Mouse (Mus musculus) hindbrain, embryonic 10.5 days (tissue): ENCODE results near the gene Gm867. TPM values are rescaled to one million over a fixed set of nuclear protein-coding genes. Genes with fewer than 3 reads are reported as not detected.

Experiments used
- DNase-seq: peaks from one replicate; pipeline ENCODE4 v3.0.0-alpha.2; 2017; ENCODE audit warnings: low spot score
- H3K27ac ChIP-seq: fragments of 300-500 bp; sonication (generic); 2 replicates; pipeline ENCODE4 v1.5.1; 2016; ENCODE audit warnings: mild to moderate bottlenecking, moderate library complexity
- H3K27me3 ChIP-seq: fragments of 300-500 bp; sonication (generic); 2 replicates; pipeline ENCODE4 v1.6.1; 2016; ENCODE audit warnings: mild to moderate bottlenecking; ENCODE audit not compliant: poor library complexity, insufficient read depth, severe bottlenecking
- H3K36me3 ChIP-seq: fragments of 300-500 bp; sonication (generic); 2 replicates; pipeline ENCODE4 v1.6.1; 2016; ENCODE audit warnings: mild to moderate bottlenecking, moderate library complexity
- H3K4me1 ChIP-seq: fragments of 300-500 bp; sonication (generic); replicated peaks from 2 replicates; pipeline ENCODE4 v1.6.1; 2016; ENCODE audit warnings: mild to moderate bottlenecking
- H3K4me3 ChIP-seq: fragments of 300-500 bp; sonication (generic); 2 replicates; pipeline ENCODE4 v1.5.1; 2016; ENCODE audit warnings: mild to moderate bottlenecking, moderate library complexity
- H3K9me3 ChIP-seq: fragments of 300-500 bp; sonication (generic); 2 replicates; pipeline ENCODE4 v1.6.1; 2016; ENCODE audit warnings: mild to moderate bottlenecking, moderate library complexity
- WGBS: fragments of 180-500 bp; shearing (Covaris S2); methylation state at CpG from one replicate; pipeline ENCODE4 v1.1.7; 2016; 5-methylcytosine and 5-hydroxymethylcytosine counted together
- polyA plus RNA-seq: library from polyadenylated mRNA; unstranded; fragments of >200 nt; fragmentation: Nextera tagmentation; extraction: Ambion mirVana; gene quantifications from 2 replicates; pipeline ENCODE4 v1.2.1, GENCODE M21; 2016

The Gm867 gene
- polyA plus RNA-seq, result 0.85 and 1.6 TPM in 2 replicates

DNA sequence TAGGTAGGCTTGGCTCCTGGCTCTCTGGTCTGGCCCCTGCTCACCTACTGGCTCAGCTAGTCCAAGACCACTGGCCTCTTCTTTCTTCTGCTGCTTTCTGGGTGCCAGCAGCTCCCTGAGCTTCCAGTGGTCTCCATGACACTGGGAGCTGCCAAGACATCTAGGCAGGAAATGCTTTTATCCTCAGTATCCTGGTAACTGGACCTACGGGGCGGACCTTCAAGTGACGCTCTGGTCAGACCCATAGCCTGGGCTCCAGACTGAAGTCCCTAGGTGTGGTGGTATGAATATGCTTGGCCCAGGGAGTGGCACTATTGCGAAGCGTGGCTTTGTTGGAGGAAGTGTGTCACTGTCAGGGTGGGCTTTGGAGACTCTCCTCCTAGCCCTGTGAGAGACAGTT, at the start of gene Gm867:
Gm867 (minus strand) TSS at position 153 of the 400 bp plus-strand sequence.
- WGBS, result 78% methylated on average over 5 of the region's 5 CpGs
- no peak within 1 kb of the TSS for H3K4me3 ChIP-seq
- peaks cover 51% of the 10 kb centered on the region for H3K27me3 ChIP-seq
- peak within 1 kb of the TSS; percentile 37 for H3K27ac ChIP-seq
- no peaks in the 10 kb centered on the region for H3K36me3 ChIP-seq
- H3K9me3 ChIP-seq, result no peaks in the 10 kb centered on the region
- DNase-seq, result no peak
- peaks cover 60% of the 10 kb centered on the region for H3K4me1 ChIP-seq

DNA sequence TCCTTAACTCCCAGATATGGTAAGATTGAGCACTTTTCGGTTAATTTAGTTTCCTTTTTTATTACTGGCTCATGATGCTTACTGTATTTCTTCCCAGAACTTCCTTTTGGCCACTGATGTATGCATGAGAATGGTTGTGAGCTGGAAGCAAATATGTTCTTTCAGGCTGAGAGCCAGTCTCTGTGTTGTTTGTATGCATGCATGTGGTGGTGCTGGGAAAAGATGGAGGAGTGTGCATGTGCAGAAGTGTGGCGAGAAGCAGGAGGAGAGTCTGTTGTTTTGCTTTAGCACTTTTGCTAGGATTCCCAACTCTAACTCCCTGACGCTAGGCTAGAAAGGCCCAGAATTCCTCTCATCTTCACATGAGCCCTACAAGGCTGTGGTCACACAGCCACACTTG, 39.0 kb upstream of the Gm867 start:
- no peak for DNase-seq
- 89% methylated on average over 3 of the region's 3 CpGs for WGBS
- H3K4me3 ChIP-seq, result no peak overlapping the region

DNA sequence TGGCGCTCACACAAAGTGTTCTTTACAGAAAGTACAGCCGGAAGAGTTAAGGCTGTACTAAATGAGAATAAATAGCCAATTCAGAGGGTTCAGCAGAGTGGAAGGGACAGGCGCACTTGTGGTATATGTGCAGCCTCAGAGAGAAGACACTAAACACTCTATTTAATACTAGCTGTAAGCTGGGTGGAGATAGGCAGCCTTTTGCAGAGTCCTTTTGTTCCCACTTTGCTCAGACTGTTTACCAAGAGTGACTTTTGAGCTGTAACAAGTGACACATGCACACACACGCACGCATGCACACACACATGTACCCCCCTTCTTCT, 38.3 kb upstream of the Gm867 start:
- 89% methylated on average over 5 of the region's 5 CpGs for WGBS
- Histone ChIP-seq H3K36me3 (no peaks in the 10 kb centered on the region), H3K4me1 (peaks cover 7% of the 10 kb centered on the region; the same call in 1 of the 2 replicates), H3K4me3 (no peak overlapping the region), H3K9me3 (no peaks in the 10 kb centered on the region), H3K27me3 (no peaks in the 10 kb centered on the region), H3K27ac (no peak overlapping the region)
- DNase-seq, result no peak

More for the DNA sequence above, 39.0 kb upstream of the Gm867 start:
- Histone ChIP-seq H3K9me3 (no peaks in the 10 kb centered on the region), H3K4me1 (peaks cover 7% of the 10 kb centered on the region; the same call in 1 of the 2 replicates), H3K27ac (no peak overlapping the region), H3K27me3 (no peaks in the 10 kb centered on the region), H3K36me3 (no peaks in the 10 kb centered on the region)

DNA sequence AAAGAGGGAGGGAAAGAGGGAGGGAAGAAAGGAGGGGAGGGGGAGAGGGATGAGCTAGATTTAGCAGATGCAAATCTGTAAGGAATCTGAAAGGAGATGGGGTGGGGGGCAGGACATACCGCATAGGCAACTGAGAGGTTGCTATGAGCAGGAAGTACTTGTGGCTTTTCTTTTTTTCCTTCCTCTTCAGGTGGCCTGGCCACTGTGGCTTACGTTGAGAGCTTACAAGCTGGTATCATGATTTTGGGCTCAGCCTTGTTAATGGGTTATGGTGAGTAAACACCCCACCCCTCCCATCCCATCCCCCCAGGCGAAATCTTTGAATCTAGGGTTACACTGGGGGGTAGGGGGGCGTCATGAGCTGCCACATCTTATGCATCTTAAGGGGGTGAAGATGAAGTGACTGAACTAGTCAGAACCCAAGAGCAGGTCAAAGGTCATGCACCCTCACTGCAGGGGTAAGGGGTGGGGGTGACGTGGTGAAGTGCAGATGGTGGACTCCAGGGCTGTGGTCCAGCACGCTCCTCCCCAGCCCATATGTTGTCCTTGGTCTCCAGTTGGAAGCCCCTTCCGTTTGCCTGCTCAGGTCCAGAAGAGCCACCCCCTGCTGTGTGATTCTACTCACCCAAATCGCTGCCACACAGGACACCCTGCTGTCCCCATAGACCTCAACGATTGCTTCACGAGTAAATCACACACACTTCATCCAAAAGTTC, 37.8 kb upstream of the Gm867 start:
- no peak for DNase-seq
- H3K27ac ChIP-seq, result no peak overlapping the region
- peaks cover 7% of the 10 kb centered on the region; the same call in 1 of the 2 replicates for H3K4me1 ChIP-seq
- WGBS, result 45% methylated on average over 10 of the region's 10 CpGs
- no peaks in the 10 kb centered on the region for H3K36me3 ChIP-seq
- H3K27me3 ChIP-seq, result no peaks in the 10 kb centered on the region
- no peaks in the 10 kb centered on the region for H3K9me3 ChIP-seq
- no peak overlapping the region for H3K4me3 ChIP-seq

DNA sequence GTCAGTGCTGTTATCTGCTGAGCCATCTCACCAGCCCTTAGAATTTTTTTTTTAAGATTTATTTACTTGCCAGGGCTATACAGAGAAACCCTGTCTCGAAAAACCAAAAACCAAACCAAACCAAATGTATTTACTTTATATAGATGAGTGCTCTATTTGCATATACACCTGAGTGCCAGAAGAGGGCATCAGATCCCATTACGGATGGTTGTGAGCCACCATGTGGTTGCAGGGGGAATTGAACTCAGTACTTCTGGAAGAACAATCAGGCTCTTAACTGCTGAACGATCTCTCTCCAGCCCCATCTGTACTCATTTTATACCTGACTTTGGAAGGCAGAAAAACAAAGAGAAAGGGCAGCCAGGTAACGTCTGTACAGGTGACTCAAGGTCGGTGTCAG, 34.7 kb upstream of the Gm867 start:
- Histone ChIP-seq H3K4me1 (peaks cover 7% of the 10 kb centered on the region; the same call in 1 of the 2 replicates), H3K9me3 (no peaks in the 10 kb centered on the region), H3K27ac (no peak overlapping the region), H3K4me3 (no peak overlapping the region), H3K36me3 (no peaks in the 10 kb centered on the region), H3K27me3 (no peaks in the 10 kb centered on the region)
- DNase-seq, result no peak
- WGBS, result 75% methylated on average over 5 of the region's 5 CpGs

DNA sequence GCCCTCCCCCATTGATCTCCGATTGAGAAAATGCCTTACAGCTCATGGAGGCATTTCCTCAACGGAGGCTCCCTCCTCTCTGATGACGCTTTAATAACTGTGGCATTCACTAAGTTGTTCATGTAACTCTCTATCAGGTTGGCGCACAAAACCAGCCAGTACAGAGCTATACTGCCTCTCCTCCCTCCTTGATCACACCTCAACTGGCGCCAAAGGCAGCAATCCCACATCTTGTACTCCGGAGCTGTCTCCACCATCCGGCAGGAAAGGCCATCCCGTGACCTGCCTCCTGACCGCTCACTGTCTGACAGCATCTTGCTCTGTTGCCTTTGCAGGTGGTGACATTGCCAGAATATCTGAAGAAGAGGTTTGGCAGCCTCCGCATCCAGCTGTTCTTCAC, 33.4 kb upstream of the Gm867 start:
- WGBS, result 88% methylated on average over 10 of the region's 10 CpGs

DNA sequence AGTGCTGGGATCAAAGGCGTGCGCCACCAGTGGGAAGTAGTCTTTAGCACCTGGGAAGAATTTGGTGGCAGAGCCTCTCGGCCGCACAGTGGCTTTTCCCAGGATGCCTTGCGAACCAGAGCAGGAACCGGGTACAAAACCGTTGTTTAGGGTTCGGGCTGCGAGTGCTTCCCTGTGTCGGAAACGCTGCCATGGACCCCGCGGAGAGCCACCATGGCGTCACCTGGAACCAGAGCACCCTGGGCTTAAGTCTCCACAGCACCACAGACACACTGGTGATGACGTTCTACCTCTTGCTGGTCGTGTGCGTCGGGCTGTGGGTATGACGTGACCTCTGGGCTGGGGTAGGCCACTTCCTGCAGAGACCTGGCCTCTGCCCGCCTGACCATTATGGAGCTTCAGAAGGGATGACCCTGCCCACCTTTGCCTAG, 13.9 kb upstream of the Gm867 start, which contains the start of gene Gm5134:
Gm5134 (plus strand) TSS at position 134 of the 431 bp plus-strand sequence.
- Histone ChIP-seq H3K9me3 (no peaks in the 10 kb centered on the region), H3K4me1 (peaks cover 31% of the 10 kb centered on the region), H3K4me3 (peak within 1 kb of the TSS; percentile 38), H3K27ac (0 out of 2 replicates have a peak within 1 kb of the TSS, but pooled peaks have one; percentile 53), H3K27me3 (peaks cover 17% of the 10 kb centered on the region), H3K36me3 (no peaks in the 10 kb centered on the region)
- WGBS, result 27% methylated on average over 20 of the region's 20 CpGs
- no peak for DNase-seq

More for the DNA sequence above, 33.4 kb upstream of the Gm867 start:
- DNase-seq, result no peak
- no peak overlapping the region for H3K4me3 ChIP-seq
- no peaks in the 10 kb centered on the region for H3K9me3 ChIP-seq
- no peaks in the 10 kb centered on the region for H3K27me3 ChIP-seq
- no peaks in the 10 kb centered on the region for H3K36me3 ChIP-seq
- H3K4me1 ChIP-seq, result peaks cover 7% of the 10 kb centered on the region; the same call in 1 of the 2 replicates
- no peak overlapping the region for H3K27ac ChIP-seq

DNA sequence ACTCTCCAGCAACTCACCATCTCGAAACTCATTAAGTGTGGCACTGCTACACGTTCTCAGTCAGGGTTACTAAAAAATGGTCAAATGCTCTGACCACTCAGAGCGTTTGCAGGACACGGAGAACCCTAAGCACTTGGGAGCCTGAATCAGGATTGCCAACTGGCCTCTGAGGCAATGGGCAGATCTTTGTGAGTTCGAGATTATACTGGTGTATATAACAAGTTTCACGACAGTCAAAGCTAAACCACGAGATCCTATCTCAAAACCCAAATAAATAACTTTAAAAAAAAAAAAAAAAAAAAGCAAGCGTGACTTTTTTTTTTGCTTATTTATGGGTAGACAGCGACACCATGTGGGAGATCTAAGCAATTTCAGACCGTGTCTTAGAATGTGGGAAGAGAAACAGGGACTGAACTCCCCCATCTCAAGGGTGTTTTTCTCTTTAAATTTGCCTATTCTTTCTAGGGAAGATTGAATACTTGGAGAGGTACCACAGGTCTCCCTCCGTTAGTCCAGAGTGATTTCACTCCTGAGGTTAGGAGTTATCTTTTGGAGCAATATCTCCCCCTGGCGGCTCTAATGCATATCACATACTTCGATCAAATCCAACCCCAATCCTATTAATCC, 11.1 kb upstream of the Gm867 start:
- WGBS, result 5% methylated on average over 13 of the region's 13 CpGs
- Histone ChIP-seq H3K27me3 (peaks cover 36% of the 10 kb centered on the region), H3K9me3 (no peaks in the 10 kb centered on the region), H3K4me3 (peak overlapping the region; percentile 56), H3K27ac (peak overlapping the region; percentile 75; the same call in 1 of the 2 replicates), H3K4me1 (peaks cover 26% of the 10 kb centered on the region), H3K36me3 (no peaks in the 10 kb centered on the region)
- no peak for DNase-seq

DNA sequence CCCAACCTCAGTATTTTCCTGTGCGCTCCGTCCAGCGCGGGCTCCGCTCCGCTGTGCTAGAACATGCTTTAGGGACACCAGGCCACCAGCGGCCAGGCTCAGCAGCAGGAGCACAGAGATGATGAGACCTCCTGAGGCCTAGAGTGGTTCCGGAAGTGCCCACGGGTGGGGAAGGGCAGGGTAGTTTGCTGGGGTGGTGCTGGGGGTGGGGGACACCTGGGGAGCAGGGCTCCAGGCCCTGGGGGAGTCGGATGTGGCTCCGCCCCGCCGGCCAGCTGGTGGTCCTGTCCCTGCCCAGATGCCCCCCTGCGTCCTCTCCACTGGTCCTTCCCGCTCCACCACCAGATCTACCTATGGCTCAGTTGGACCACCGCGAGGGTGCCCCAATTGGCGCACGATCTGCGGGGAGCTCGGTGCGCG, 10.3 kb upstream of the Gm867 start:
- no peaks in the 10 kb centered on the region for H3K9me3 ChIP-seq
- DNase-seq, result peak; percentile 48
- 2% methylated on average over 23 of the region's 23 CpGs for WGBS
- H3K4me1 ChIP-seq, result peaks cover 26% of the 10 kb centered on the region
- H3K4me3 ChIP-seq, result peak overlapping the region; percentile 56
- no peaks in the 10 kb centered on the region for H3K36me3 ChIP-seq
- peaks cover 36% of the 10 kb centered on the region for H3K27me3 ChIP-seq
- H3K27ac ChIP-seq, result peak overlapping the region; percentile 75

DNA sequence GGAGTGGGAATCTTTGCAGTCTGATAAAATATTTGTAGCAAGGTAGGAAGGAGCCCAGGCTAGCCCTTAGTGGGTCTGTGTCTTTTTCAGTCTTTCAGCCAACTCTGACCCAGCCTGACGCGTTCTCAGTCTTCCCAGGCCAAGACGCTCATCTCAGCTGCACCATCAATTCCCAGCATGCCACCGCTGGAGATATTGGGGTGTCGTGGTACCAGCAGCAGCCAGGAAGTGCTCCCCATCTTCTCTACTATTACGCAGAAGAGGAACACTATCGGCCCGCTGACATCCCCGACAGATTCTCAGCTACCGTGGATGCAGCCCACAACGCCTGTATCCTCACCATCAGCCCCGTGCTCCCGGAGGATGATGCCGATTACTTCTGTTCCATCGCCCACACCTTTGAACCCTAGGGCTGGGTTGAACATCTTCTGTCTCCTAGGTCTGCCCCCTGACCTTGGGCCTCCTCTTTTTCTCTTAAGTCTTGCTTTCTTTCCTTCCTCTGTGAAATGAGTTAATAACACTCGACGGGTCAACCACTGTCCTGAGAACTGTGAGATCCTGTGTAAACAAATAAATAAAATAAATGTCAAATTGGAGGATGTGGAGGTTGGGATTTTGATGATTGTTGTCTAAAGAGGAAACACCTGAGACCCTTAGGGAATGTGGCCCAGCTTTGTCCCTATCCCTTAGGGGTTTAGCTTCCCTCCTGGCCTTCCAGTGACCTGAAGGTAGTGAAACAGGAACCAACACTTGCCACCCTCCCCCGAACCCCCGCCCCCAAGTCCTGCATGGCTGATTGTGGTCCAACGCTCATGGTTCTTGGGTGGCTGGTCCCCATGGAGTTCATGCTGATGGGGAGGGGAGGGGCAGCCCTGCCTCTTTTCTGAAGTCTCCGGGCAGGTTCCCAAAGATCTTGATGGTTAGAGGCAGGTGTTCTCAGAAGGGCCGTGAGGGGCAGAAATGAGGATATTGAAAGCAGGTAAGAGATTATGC, 8.9 kb upstream of the Gm867 start:
- no peak for DNase-seq
- WGBS, result 82% methylated on average over 22 of the region's 22 CpGs
- Histone ChIP-seq H3K27me3 (peaks cover 34% of the 10 kb centered on the region), H3K4me3 (no peak overlapping the region), H3K36me3 (no peaks in the 10 kb centered on the region), H3K27ac (no peak overlapping the region), H3K9me3 (no peaks in the 10 kb centered on the region), H3K4me1 (peaks cover 24% of the 10 kb centered on the region)

DNA sequence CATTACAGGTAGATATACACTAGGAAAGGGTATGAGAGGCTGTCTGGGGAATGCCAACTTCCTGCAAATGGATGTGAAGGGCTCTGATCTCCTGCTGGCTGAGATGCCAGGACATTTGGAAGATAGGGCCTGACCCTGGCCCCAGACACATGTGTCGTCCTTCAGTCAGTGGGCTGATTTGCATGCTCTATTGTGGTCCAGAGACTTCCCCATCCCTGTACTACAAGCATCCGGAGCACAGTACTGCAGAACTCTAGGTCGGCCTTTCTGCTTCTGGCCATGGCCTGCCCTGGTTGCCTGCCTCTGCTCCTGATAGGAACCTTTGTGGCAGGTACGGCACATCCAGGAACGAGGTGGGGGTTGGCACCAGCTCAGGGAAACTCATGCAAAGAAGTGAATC, 7.6 kb upstream of the Gm867 start:
- 78% methylated on average over 5 of the region's 5 CpGs for WGBS
- H3K4me1 ChIP-seq, result peaks cover 30% of the 10 kb centered on the region
- H3K36me3 ChIP-seq, result no peaks in the 10 kb centered on the region

DNA sequence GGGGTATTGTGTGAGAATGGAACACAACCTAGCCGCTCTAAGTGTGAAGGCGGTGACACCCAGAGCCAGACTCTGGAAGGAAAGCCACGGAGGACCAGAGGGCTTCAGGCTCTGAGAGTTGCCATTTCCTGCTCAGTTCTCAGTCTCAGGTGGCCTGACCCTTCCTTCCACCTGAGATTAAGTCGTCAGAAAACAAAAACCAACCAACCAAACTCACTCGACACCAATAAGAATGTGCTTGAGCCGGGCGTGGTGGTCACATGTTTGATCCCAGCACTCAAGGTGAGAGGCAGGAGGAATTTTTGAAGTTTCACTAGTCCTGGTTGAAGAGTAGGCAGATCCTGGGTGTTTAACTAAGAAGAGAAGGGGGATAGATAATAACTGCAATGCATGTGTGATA, 5.4 kb upstream of the Gm867 start:
- Histone ChIP-seq H3K27ac (no peak overlapping the region), H3K4me3 (no peak overlapping the region), H3K27me3 (peaks cover 30% of the 10 kb centered on the region), H3K36me3 (no peaks in the 10 kb centered on the region), H3K9me3 (no peaks in the 10 kb centered on the region), H3K4me1 (peaks cover 34% of the 10 kb centered on the region)
- no peak for DNase-seq
- 85% methylated on average over 7 of the region's 7 CpGs for WGBS

More for the DNA sequence above, 7.6 kb upstream of the Gm867 start:
- peaks cover 30% of the 10 kb centered on the region for H3K27me3 ChIP-seq
- DNase-seq, result no peak
- H3K4me3 ChIP-seq, result no peak overlapping the region
- no peaks in the 10 kb centered on the region for H3K9me3 ChIP-seq
- no peak overlapping the region for H3K27ac ChIP-seq
